Mouse (Mus musculus): ENCODE data around the gene Tnrc6c. TPM values are rescaled to one million over a fixed set of nuclear protein-coding genes. Genes with fewer than 3 reads are reported as not detected.

Tnrc6c gene
- polyA plus RNA-seq, 1 experiment from 2014 or later = 4.7 TPM

DNA sequence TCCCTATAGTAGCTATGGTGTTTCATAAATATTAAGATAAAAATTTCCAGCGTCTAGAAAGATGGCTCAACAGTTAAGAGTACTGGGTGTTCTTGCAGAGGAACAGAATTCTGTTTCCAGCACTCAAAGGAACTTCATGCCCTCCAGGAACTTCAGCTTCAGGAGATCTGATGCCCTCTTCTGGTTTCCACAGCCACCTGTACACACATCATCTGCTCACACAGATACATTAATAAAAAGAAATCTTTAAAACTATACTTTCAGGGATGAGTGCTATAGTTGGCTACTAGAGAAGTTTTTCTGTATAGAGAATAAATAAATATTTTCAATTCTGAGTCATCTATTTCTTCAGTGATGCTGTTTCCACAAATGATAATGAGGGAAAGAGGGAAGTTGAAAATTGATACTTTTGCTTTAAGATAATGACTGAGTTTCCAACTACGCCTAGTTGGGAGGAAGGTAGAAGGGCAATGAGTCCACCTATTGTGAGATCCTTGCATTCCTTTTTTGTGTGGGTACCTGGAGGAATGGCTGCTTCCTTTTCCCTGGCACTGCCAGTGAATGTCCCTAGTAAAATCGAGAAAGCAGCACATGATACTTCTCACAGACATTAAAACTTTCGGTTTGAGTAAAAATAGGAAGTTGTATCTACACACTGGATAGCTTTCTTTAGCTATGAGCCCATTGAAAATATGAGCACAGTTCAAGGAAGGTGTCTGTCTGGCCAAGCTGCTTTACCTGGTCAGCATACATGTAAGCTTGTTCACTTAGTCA lies 9.1 kb downstream of the Tnrc6c start:
- WGBS (ENCODE audit: insufficient replicate concordance) = 46% methylated on average over 4 of the region's 4 CpGs
- peaks cover 4% of the 10 kb centered on the region; the same call in 1 of the 2 replicates for H3K36me3 ChIP-seq
- H3K27ac ChIP-seq = no peak overlapping the region
- no peak overlapping the region for H3K4me3 ChIP-seq
- H3K9me3 ChIP-seq (replicated peaks) = no peaks in the 10 kb centered on the region
- ATAC-seq = no peak
- H3K4me2 ChIP-seq = no peak overlapping the region
- H3K27me3 ChIP-seq (replicated peaks) = no peaks in the 10 kb centered on the region
- peaks cover 41% of the 10 kb centered on the region for H3K4me1 ChIP-seq
- H3K9ac ChIP-seq = no peak overlapping the region

DNA sequence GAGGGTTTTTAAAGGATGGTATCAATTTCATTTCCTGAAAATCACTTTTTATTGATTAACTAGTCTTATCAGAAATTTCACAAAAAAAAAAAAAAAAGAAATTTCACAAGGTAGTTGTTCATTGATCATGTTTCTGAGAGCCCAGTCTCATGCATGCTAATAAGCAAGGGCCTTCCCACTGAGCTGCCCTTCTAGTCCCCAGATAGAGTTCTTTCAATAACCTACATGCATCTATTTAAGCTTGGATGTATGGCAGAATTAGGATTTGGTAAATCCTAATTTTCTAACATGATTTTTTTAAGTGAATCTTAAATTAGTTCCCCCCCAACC lies 9.7 kb downstream of the Tnrc6c start:
- no peaks in the 10 kb centered on the region for H3K27me3 ChIP-seq (replicated peaks)
- no peak overlapping the region for H3K4me2 ChIP-seq
- H3K4me1 ChIP-seq = peaks cover 38% of the 10 kb centered on the region
- H3K9me3 ChIP-seq (replicated peaks) = no peaks in the 10 kb centered on the region
- no peak for ATAC-seq
- H3K4me3 ChIP-seq = no peak overlapping the region
- H3K9ac ChIP-seq = no peak overlapping the region
- peaks cover 4% of the 10 kb centered on the region; the same call in 1 of the 2 replicates for H3K36me3 ChIP-seq
- H3K27ac ChIP-seq = no peak overlapping the region

DNA sequence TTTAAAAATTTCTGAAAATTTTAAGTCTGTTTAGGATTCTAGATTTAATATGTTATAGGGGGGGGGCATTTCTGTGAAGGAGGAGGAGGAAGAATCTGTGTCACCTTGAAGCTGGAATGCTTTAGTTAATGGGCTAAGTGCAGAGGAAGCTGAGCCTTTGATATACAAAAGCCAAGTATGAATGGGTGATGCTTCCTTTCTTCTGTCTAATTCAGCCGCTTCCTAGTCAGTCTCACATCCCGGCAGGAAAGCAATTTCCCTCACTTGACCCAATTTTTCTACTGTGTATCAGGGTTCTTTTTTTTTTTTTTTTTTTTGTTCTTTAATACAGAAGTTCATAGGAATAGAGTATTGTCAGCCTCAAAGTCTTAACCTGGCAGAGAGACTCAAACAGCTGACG lies 11.1 kb downstream of the Tnrc6c start:
- H3K27ac ChIP-seq = no peak overlapping the region
- H3K4me2 ChIP-seq = no peak overlapping the region
- H3K27me3 ChIP-seq (replicated peaks) = no peaks in the 10 kb centered on the region
- WGBS (ENCODE audit: insufficient replicate concordance) = 79% methylated on average over 3 of the region's 3 CpGs
- H3K4me3 ChIP-seq = no peak overlapping the region
- peaks cover 32% of the 10 kb centered on the region for H3K4me1 ChIP-seq
- no peak for ATAC-seq
- no peak overlapping the region for H3K9ac ChIP-seq
- H3K9me3 ChIP-seq (replicated peaks) = no peaks in the 10 kb centered on the region
- peaks cover 4% of the 10 kb centered on the region; the same call in 1 of the 2 replicates for H3K36me3 ChIP-seq

DNA sequence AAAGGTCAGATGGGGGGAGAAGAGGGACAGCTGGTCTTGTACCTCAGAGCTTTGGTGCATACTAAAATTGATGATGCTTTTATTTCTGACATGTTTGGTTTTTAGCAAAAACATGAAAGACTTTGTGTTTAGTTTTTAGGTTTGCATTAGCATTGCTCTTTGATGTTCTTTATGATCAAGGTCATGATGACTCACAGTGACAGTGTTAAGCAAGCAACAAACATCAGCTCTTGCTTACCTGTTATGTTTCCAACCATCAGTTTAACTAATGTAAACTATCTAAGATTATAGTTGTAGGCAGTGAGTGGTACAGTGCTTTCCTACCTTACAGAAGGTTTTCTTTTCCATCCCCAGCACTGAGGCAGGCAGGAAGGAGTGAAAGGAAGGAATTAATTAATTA lies 12.5 kb downstream of the Tnrc6c start:
- H3K4me3 ChIP-seq = no peak overlapping the region
- H3K27me3 ChIP-seq (replicated peaks) = no peaks in the 10 kb centered on the region
- no peak overlapping the region for H3K27ac ChIP-seq
- H3K36me3 ChIP-seq = peaks cover 4% of the 10 kb centered on the region; the same call in 1 of the 2 replicates
- H3K9ac ChIP-seq = no peak overlapping the region
- no peak for ATAC-seq
- H3K9me3 ChIP-seq (replicated peaks) = no peaks in the 10 kb centered on the region
- no peak overlapping the region for H3K4me2 ChIP-seq
- H3K4me1 ChIP-seq = peaks cover 24% of the 10 kb centered on the region

DNA sequence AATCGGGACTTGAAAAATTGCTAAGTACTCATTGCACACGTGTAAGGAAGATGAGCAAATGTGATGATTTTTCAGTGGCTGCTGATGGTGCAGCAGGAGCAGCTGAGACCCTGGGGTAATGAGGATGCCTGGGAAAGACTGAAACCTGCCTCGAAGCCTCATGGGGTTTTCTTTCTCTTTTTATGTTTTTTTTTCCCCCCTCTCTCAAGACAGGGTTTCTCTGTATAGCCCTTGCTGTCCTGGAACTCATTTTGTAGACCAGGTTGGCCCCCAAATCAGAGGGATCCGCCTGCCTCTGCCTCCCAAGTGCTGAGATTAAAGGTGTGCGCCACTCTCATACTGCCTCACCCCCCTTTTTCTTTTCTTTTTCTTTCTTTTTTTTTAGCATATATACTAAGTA lies 13.1 kb downstream of the Tnrc6c start:
- no peak for ATAC-seq
- 74% methylated on average over 5 of the region's 5 CpGs for WGBS (ENCODE audit: insufficient replicate concordance)
- no peak overlapping the region for H3K9ac ChIP-seq

DNA sequence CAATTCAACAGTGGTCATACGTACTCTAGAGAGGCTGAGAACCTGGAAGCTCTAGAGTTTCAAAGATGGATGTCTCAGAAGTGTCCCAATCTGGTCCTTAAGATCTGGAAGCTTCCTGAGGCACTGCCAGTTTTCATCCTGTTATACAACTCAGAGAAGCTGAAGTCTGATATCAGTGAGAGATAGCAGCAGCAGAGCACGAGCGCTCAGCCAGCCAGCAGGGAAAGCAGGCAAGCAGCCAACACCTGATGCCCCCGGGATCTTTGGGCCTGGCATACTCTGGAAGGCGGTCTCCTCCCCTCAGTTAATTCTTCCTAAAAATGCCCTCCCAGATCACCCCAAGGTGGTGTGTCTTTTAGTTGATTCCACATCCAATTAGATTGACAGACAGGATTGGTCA lies 13.7 kb downstream of the Tnrc6c start:
- Histone ChIP-seq H3K27me3 (replicated peaks) (no peaks in the 10 kb centered on the region), H3K36me3 (peaks cover 7% of the 10 kb centered on the region; the same call in 1 of the 2 replicates), H3K9me3 (replicated peaks) (no peaks in the 10 kb centered on the region), H3K4me3 (no peak overlapping the region), H3K27ac (no peak overlapping the region), H3K4me2 (no peak overlapping the region), H3K4me1 (peaks cover 18% of the 10 kb centered on the region), H3K9ac (no peak overlapping the region)
- no peak for ATAC-seq
- 62% methylated on average over 5 of the region's 5 CpGs for WGBS (ENCODE audit: insufficient replicate concordance)

More for the DNA sequence above, 13.1 kb downstream of the Tnrc6c start:
- no peak overlapping the region for H3K4me3 ChIP-seq
- no peaks in the 10 kb centered on the region for H3K27me3 ChIP-seq (replicated peaks)
- no peak overlapping the region for H3K27ac ChIP-seq
- peaks cover 4% of the 10 kb centered on the region; the same call in 1 of the 2 replicates for H3K36me3 ChIP-seq
- H3K4me2 ChIP-seq = no peak overlapping the region
- no peaks in the 10 kb centered on the region for H3K9me3 ChIP-seq (replicated peaks)
- H3K4me1 ChIP-seq = peaks cover 18% of the 10 kb centered on the region

DNA sequence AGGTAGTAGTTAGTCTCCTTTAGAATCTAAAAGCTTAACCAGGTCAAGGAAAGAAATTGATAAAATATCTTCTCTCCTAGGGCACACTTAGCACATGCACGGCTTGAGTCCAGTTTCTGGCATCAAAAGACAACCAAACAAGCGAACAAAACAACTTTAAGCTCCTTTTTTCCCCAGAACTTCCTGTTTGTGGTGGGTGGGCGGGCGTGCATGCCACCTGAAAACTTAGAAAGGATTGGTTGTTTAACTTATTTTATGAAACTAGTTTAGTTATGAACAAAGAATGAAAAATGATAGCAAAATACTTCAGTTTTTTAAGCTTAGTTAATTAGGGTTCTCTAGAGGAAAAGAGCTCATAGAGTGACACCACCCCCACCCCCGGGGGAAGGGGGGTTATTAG lies 17.5 kb downstream of the Tnrc6c start:
- WGBS (ENCODE audit: insufficient replicate concordance) = 78% methylated on average over 5 of the region's 5 CpGs
- H3K4me3 ChIP-seq = no peak overlapping the region
- H3K9ac ChIP-seq = no peak overlapping the region

DNA sequence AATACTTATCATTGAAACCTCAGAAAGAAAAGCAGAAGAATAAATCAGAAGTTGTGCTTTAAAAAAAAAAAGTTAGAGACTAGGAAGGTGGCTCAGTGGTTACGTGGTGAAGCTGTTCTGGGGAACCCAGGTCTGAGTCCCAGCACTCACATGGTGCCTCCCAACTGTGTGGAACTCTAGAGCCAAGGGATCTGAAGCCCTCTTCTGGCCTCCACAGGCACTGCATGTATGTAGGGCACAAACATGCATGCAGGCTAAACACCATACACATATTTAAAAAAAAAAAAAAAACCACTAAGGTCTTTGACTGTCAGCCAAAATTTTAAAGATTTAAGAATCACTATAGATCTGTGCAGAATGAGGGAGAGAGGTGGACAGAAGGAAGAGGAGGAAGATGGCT lies 20.4 kb downstream of the Tnrc6c start:
- 91% methylated on average over 1 of the region's 1 CpGs for WGBS (ENCODE audit: insufficient replicate concordance)
- no peak for ATAC-seq
- Histone ChIP-seq H3K4me2 (no peak overlapping the region), H3K27me3 (replicated peaks) (no peaks in the 10 kb centered on the region), H3K27ac (no peak overlapping the region), H3K4me1 (0 out of 2 replicates have a peak, but pooled peaks cover 6% of the 10 kb centered on the region), H3K36me3 (peaks cover 10% of the 10 kb centered on the region; the same call in 1 of the 2 replicates), H3K9ac (no peak overlapping the region), H3K9me3 (replicated peaks) (no peaks in the 10 kb centered on the region), H3K4me3 (no peak overlapping the region)

More for the DNA sequence above, 17.5 kb downstream of the Tnrc6c start:
- Histone ChIP-seq H3K4me2 (no peak overlapping the region), H3K9me3 (replicated peaks) (no peaks in the 10 kb centered on the region), H3K27ac (no peak overlapping the region), H3K4me1 (peaks cover 9% of the 10 kb centered on the region), H3K36me3 (peaks cover 10% of the 10 kb centered on the region; the same call in 1 of the 2 replicates), H3K27me3 (replicated peaks) (no peaks in the 10 kb centered on the region)
- ATAC-seq = no peak

DNA sequence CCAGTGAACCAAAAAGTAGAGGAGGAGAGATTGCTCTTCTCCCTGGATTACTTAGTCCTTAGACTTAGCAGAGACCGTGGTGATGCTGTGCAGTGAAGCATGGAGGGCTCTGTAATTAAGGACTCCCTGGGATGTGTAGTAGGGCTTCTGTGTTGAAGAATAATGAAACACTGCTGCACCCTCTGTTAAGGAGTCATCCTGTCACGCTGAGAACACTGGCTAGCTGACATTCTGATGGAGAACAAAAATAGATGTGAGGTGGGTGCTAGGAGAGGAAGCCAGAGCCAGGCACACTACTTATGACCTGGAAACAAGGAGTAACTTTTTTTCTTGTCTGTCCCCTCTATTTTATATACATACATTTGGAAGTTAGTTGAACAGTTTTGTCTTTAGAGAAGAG lies 22.6 kb downstream of the Tnrc6c start:
- Histone ChIP-seq H3K4me1 (0 out of 2 replicates have a peak, but pooled peaks cover 6% of the 10 kb centered on the region), H3K36me3 (peaks cover 10% of the 10 kb centered on the region; the same call in 1 of the 2 replicates), H3K4me2 (no peak overlapping the region), H3K9ac (no peak overlapping the region), H3K4me3 (no peak overlapping the region), H3K27ac (no peak overlapping the region), H3K9me3 (replicated peaks) (no peaks in the 10 kb centered on the region), H3K27me3 (replicated peaks) (no peaks in the 10 kb centered on the region)
- no peak for ATAC-seq
- WGBS (ENCODE audit: insufficient replicate concordance) = 57% methylated on average over 2 of the region's 2 CpGs

DNA sequence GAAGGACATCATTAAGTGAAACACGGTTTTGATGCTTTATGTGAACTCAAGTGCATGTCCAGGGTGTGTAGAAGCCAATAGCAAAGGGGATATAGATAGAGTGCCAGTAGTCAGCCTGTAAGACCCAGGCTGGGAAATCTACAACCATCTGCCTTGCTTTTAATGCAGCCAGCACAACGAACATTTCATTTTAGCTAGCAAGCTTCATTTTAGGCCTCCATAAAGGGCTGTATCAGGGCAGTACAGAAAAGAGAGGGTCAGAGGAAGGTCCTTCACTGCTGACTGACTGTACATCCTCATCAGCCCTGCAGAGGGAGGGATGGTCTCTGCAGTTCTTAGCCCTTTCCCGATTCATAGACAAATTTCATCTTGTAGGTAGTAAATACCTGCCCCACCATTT lies 23.0 kb downstream of the Tnrc6c start:
- Histone ChIP-seq H3K27ac (no peak overlapping the region), H3K9me3 (replicated peaks) (no peaks in the 10 kb centered on the region), H3K4me1 (0 out of 2 replicates have a peak, but pooled peaks cover 6% of the 10 kb centered on the region), H3K9ac (no peak overlapping the region), H3K27me3 (replicated peaks) (no peaks in the 10 kb centered on the region), H3K4me2 (no peak overlapping the region), H3K4me3 (no peak overlapping the region), H3K36me3 (peaks cover 10% of the 10 kb centered on the region; the same call in 1 of the 2 replicates)
- ATAC-seq = no peak
- WGBS (ENCODE audit: insufficient replicate concordance) = 62% methylated on average over 3 of the region's 3 CpGs

DNA sequence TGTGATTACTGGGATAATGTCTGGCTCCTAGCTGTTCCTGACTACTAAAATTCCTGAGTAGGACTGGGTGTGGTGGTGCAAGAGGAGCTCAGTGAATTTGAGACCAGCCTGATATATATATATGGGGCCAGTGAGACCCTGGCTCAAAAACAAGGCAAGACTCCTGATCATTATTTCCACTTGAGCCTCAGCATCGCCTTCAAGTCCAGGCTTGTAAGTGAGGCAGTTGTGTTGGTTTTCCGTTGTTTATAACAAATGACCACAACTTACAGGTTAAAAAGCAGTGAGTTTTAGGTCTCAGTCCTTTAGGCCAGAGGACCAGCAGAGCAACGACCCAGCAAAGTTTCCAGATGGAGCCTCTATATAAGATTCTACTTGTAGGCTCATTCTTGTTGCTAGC lies 23.5 kb downstream of the Tnrc6c start:
- H3K27ac ChIP-seq = no peak overlapping the region
- 73% methylated on average over 3 of the region's 3 CpGs for WGBS (ENCODE audit: insufficient replicate concordance)
- no peaks in the 10 kb centered on the region for H3K27me3 ChIP-seq (replicated peaks)
- H3K4me3 ChIP-seq = no peak overlapping the region
- H3K36me3 ChIP-seq = peaks cover 10% of the 10 kb centered on the region; the same call in 1 of the 2 replicates
- no peak for ATAC-seq
- no peaks in the 10 kb centered on the region for H3K9me3 ChIP-seq (replicated peaks)
- peaks cover 9% of the 10 kb centered on the region; the same call in 1 of the 2 replicates for H3K4me1 ChIP-seq
- no peak overlapping the region for H3K4me2 ChIP-seq
- no peak overlapping the region for H3K9ac ChIP-seq

DNA sequence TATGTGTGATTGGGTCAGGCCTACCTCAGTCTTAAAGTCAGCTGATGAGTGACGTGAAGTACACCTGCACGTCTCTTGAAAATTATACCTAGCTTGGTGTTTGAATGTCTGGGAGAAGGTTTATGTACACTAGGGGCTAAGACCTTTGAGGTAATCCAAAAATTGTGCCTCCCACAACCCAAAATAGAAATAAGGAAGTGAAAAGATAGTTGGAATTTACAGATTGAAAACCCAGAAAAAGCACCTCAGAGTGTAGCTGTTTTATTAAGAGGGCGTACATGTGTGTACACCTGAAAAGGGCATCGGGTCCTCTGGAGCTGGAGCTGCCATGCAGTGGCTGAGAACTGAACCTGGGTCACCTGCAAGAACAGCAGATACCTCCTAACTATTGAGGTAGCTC lies 24.1 kb downstream of the Tnrc6c start:
- Histone ChIP-seq H3K9me3 (replicated peaks) (no peaks in the 10 kb centered on the region), H3K27me3 (replicated peaks) (no peaks in the 10 kb centered on the region), H3K36me3 (peaks cover 7% of the 10 kb centered on the region; the same call in 1 of the 2 replicates), H3K4me1 (peaks cover 9% of the 10 kb centered on the region; the same call in 1 of the 2 replicates), H3K9ac (no peak overlapping the region), H3K27ac (no peak overlapping the region), H3K4me2 (no peak overlapping the region), H3K4me3 (no peak overlapping the region)
- ATAC-seq = no peak
- WGBS (ENCODE audit: insufficient replicate concordance) = 73% methylated on average over 4 of the region's 4 CpGs

Data from liver, embryonic 12.5 days (tissue).